Mouse (Mus musculus) C2C12 (cell line): Measurements from ENCODE around the gene Rundc1.

Source experiments
- CEBPB ChIP-seq: IDR thresholded peaks from one replicate; pipeline ENCODE4 v1.6.1; 2011; ENCODE audit warnings: low read depth, mild to moderate bottlenecking, control low read depth, moderate library complexity
- CTCF ChIP-seq: IDR thresholded peaks from one replicate; pipeline ENCODE4 v1.5.1; 2011; ENCODE audit not compliant: control insufficient read depth, insufficient read depth, insufficient read length
- MYOG ChIP-seq: IDR thresholded peaks from one replicate; pipeline ENCODE4 v1.6.1; 2011; ENCODE audit not compliant: control insufficient read depth, insufficient read length; ENCODE audit errors: extremely low read depth

DNA sequence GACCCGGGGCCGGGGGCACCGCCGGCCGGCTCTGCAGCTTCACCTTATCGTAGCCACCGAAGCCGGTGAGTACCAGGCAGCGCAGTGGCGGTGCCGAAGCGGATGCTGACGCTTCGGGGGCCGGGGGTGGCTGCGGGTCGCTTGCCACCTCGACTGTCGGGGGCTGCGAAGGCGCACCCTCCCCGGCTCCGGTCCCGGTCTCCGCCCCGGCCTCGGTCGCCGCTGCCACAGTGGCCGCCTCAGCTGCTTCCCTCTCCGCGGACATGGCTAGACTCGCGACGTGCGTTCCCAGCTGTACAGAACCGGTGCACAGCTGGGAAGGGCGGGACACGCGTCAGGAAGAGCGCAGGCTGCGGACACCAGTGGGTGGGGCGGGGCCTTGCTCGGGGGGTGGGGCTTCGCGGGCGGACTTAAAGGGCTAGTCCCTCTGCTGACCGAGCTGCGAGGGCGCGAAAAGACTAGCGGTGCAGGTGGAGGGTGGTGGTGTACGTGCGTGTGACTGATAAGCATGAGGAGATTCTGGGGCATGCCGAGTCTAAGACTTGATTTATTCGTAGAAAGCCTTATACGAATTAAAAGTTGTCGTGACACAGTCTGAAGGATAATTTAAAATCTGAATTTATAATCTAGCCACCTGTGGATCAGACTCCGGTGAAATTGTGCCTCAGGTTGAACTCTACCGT lies 41.1 kb downstream of the Rundc1 start, which contains the start of gene Vat1:
- TF ChIP-seq CTCF (no peak), MYOG (no peak), CEBPB (no peak)
